Comparison of ENCODE assay signal across 11 mouse cellular contexts in the genomic region with DNA sequence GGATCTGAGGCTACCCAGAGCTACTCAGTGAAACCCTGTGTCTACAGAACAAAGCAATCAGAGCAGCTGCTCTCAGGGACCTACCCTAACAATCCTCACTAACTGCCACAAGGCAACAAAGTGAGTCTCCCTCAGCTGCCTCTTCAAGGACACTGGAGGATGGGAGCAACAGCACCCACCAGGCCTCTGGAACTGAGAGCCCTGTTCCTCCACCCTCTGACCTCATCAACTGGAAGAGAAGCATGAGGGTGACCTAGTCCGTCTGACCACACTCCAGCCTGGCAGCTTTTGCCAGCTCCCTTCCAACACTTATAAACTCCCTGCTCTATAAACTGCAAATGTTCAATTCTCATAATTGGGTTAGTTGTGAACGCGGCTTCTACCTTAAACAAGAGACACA. TPM values are rescaled to one million over a fixed set of nuclear protein-coding genes. Genes with fewer than 3 reads are reported as not detected.
DNase-seq lines count a peak whose midpoint lies in the region; ATAC-seq and TF ChIP-seq lines count a peak whose summit lies in the region.
"Had no signal": no experiment of that assay in that cellular context is flagged by ENCODE, and none has a peak within 500 bp of the region (broad histone marks: within the 10 kb centered on the region; RNA-seq: fewer than 3 reads in every experiment).

No protein-coding gene starts in this region.

- 75% methylated on average over 3 of the region's 3 CpGs for WGBS in liver, embryonic 12.5 days (ENCODE audit: insufficient replicate concordance)
- WGBS in liver, embryonic 11.5 days: 88% methylated on average over 3 of the region's 3 CpGs
- WGBS in heart, embryonic 12.5 days: 67% methylated on average over 3 of the region's 3 CpGs
- WGBS in midbrain, embryonic 16.5 days: 78% methylated on average over 3 of the region's 3 CpGs

- H3ac ChIP-seq in myocyte (ENCODE audit: control insufficient read depth, insufficient read length): no peak overlapping the region

- H3K79me2 ChIP-seq in myocyte (ENCODE audit: control insufficient read depth, insufficient read depth): peaks cover 100% of the 10 kb centered on the region

- no peak for TF ChIP-seq POLR2A in myocyte (IDR thresholded peaks at IDR 0.05; ENCODE audit: insufficient read length, low read depth)

- DNase-seq in adrenal gland, postnatal 10 days: peak; percentile 47
- DNase-seq in adrenal gland, adult 8-10 months: no peak
- DNase-seq in liver, embryonic 11.5 days (ENCODE audit: low spot score): no peak
- DNase-seq in cerebellum, adult 11-12 months: no peak

- no peaks in the 10 kb centered on the region for H3K9me3 ChIP-seq in liver, embryonic 12.5 days (replicated peaks)
- H3K9me3 ChIP-seq in liver, embryonic 11.5 days (ENCODE audit: control insufficient read depth, low read length): no peaks in the 10 kb centered on the region
- H3K9me3 ChIP-seq in heart, embryonic 12.5 days (replicated peaks): no peaks in the 10 kb centered on the region
- H3K9me3 ChIP-seq in midbrain, embryonic 16.5 days (replicated peaks; ENCODE audit: control insufficient read depth, low read length, poor library complexity, severe bottlenecking): no peaks in the 10 kb centered on the region
- H3K9me3 ChIP-seq: neural tube, embryonic 13.5 days had no signal

- no peaks in the 10 kb centered on the region for H3K36me3 ChIP-seq in liver, embryonic 12.5 days
- H3K36me3 ChIP-seq in liver, embryonic 11.5 days (ENCODE audit: control insufficient read depth, insufficient read depth, low read length): 0 out of 2 replicates have a peak, but pooled peaks cover 2% of the 10 kb centered on the region
- no peaks in the 10 kb centered on the region for H3K36me3 ChIP-seq in heart, embryonic 12.5 days
- no peaks in the 10 kb centered on the region for H3K36me3 ChIP-seq in myocyte (ENCODE audit: control insufficient read depth, insufficient read depth)
- H3K36me3 ChIP-seq in midbrain, embryonic 16.5 days (ENCODE audit: control insufficient read depth, insufficient read depth, low read length): no peaks in the 10 kb centered on the region
- H3K36me3 ChIP-seq: neural tube, embryonic 13.5 days had no signal

- peaks cover 81% of the 10 kb centered on the region for H3K4me1 ChIP-seq in liver, embryonic 12.5 days
- H3K4me1 ChIP-seq in liver, embryonic 11.5 days (replicated peaks; ENCODE audit: control insufficient read depth, insufficient read depth, low read length): peaks cover 29% of the 10 kb centered on the region
- peaks cover 74% of the 10 kb centered on the region for H3K4me1 ChIP-seq in heart, embryonic 12.5 days (replicated peaks)
- peaks cover 6% of the 10 kb centered on the region; the same call in 1 of the 2 replicates for H3K4me1 ChIP-seq in midbrain, embryonic 16.5 days (ENCODE audit: control insufficient read depth, insufficient read depth, low read length)

- H3K4me3 ChIP-seq in liver, embryonic 12.5 days: no peak overlapping the region
- no peak overlapping the region for H3K4me3 ChIP-seq in liver, embryonic 11.5 days (ENCODE audit: low read depth, low read length)
- H3K4me3 ChIP-seq in heart, embryonic 12.5 days: no peak overlapping the region
- no peak overlapping the region for H3K4me3 ChIP-seq in myocyte
- H3K4me3 ChIP-seq in midbrain, embryonic 16.5 days (ENCODE audit: low read depth, low read length): no peak overlapping the region
- H3K4me3 ChIP-seq: erythroblast, embryonic 14.5 days; left cerebral cortex, adult 2 months; neural tube, embryonic 13.5 days had no signal

- H3K4me2 ChIP-seq in liver, embryonic 12.5 days: no peak overlapping the region
- H3K4me2 ChIP-seq in liver, embryonic 11.5 days: no peak overlapping the region
- H3K4me2 ChIP-seq in heart, embryonic 12.5 days: no peak overlapping the region
- peak overlapping the region; percentile 75 for H3K4me2 ChIP-seq in myocyte (ENCODE audit: low read depth)
- no peak overlapping the region for H3K4me2 ChIP-seq in midbrain, embryonic 16.5 days (ENCODE audit: low read length)
- H3K4me2 ChIP-seq: neural tube, embryonic 13.5 days had no signal

- no peak for ATAC-seq in liver, embryonic 12.5 days
- ATAC-seq in liver, embryonic 11.5 days (replicated peaks; ENCODE audit: low FRiP score): no peak
- ATAC-seq in heart, embryonic 12.5 days (ENCODE audit: insufficient number of reproducible peaks, low FRiP score): peak; percentile 43; the same call in 1 of the 2 replicates
- ATAC-seq in midbrain, embryonic 16.5 days: no peak

- no peak overlapping the region for H3K9ac ChIP-seq in liver, embryonic 12.5 days
- no peak overlapping the region for H3K9ac ChIP-seq in liver, embryonic 11.5 days (ENCODE audit: low read depth, low read length)
- H3K9ac ChIP-seq in heart, embryonic 12.5 days: no peak overlapping the region
- H3K9ac ChIP-seq in midbrain, embryonic 16.5 days (ENCODE audit: low read depth, low read length): no peak overlapping the region
- H3K9ac ChIP-seq: neural tube, embryonic 13.5 days had no signal

- no peaks in the 10 kb centered on the region for H3K27me3 ChIP-seq in liver, embryonic 12.5 days (replicated peaks)
- H3K27me3 ChIP-seq in liver, embryonic 11.5 days (replicated peaks; ENCODE audit: control insufficient read depth, insufficient read depth, low read length): no peaks in the 10 kb centered on the region
- H3K27me3 ChIP-seq in heart, embryonic 12.5 days (replicated peaks): no peaks in the 10 kb centered on the region
- H3K27me3 ChIP-seq in myocyte (ENCODE audit: control insufficient read depth, insufficient read depth, insufficient read length): no peaks in the 10 kb centered on the region
- no peaks in the 10 kb centered on the region for H3K27me3 ChIP-seq in midbrain, embryonic 16.5 days (ENCODE audit: control insufficient read depth, insufficient read depth, low read depth, low read length)
- H3K27me3 ChIP-seq: neural tube, embryonic 13.5 days had no signal

- peak overlapping the region; percentile 7; the same call in 1 of the 2 replicates for H3K27ac ChIP-seq in liver, embryonic 12.5 days
- no peak overlapping the region for H3K27ac ChIP-seq in liver, embryonic 11.5 days (ENCODE audit: low read depth, low read length)
- peak overlapping the region; percentile 17; the same call in 1 of the 2 replicates for H3K27ac ChIP-seq in heart, embryonic 12.5 days (ENCODE audit: poor library complexity, severe bottlenecking)
- no peak overlapping the region for H3K27ac ChIP-seq in midbrain, embryonic 16.5 days (ENCODE audit: low read length)
- H3K27ac ChIP-seq: left cerebral cortex, adult 2 months; neural tube, embryonic 13.5 days had no signal

TF ChIP-seq in myocyte, 11 proteins besides CTCF, POLR2A, EP300 and RAD21:
- no peak for TF ChIP-seq USF1 (IDR thresholded peaks at IDR 0.05; ENCODE audit: low read depth)
- TF ChIP-seq SRF (IDR thresholded peaks at IDR 0.05; ENCODE audit: control insufficient read depth, insufficient read length, low read depth): no peak
- TF ChIP-seq MYOD1 (IDR thresholded peaks at IDR 0.05; ENCODE audit: control insufficient read depth in 1 of 3, insufficient read length in 2 of 3, low read depth in 2 of 3): peak; percentile 47 to 78 (median 56)
- TF ChIP-seq TCF3 (IDR thresholded peaks at IDR 0.05; ENCODE audit: insufficient read length, low read depth): no peak
- no peak for TF ChIP-seq TCF12 (IDR thresholded peaks at IDR 0.05; ENCODE audit: insufficient read depth, poor library complexity, severe bottlenecking)
- TF ChIP-seq E2F4 (IDR thresholded peaks at IDR 0.05; ENCODE audit: insufficient read depth): no peak
- peak; percentile 31 for TF ChIP-seq POLR2AphosphoS2 (IDR thresholded peaks at IDR 0.05; ENCODE audit: insufficient read length, low read depth)
- TF ChIP-seq MAX (IDR thresholded peaks at IDR 0.05; ENCODE audit: low read depth): no peak
- no peak for TF ChIP-seq CEBPB (IDR thresholded peaks at IDR 0.05; ENCODE audit: insufficient read depth, poor library complexity, severe bottlenecking)
- TF ChIP-seq MYOG (IDR thresholded peaks at IDR 0.05; ENCODE audit: control insufficient read depth in 1 of 3, insufficient read depth in 1 of 3, insufficient read length in 2 of 3, low read depth in 2 of 3): peak; percentile 16 to 87 (median 79)
- TF ChIP-seq REST (IDR thresholded peaks at IDR 0.05; ENCODE audit: insufficient read depth, insufficient read length): no peak

RNA-seq across cellular contexts. Expression of a gene that starts 10.5 kb away (rescaled TPM):
- 10 to 100 TPM; 69.9 to 76.3 TPM for total RNA-seq in adrenal gland, postnatal 10 days (2021)
- 100 to 1,000 TPM in 2 of 4 experiments, 10 to 100 TPM in 2; 88.4 to 126 (median 102) TPM for total RNA-seq in adrenal gland, adult 8-10 months (2022)
- polyA plus RNA-seq in liver, embryonic 12.5 days (2016; fragmentation: Nextera tagmentation; extraction: Ambion mirVana): 65.1 and 68.4 TPM in 2 replicates
- polyA plus RNA-seq in liver, embryonic 11.5 days (2014; fragmentation: Nextera tagmentation; extraction: Ambion mirVana): 82.9 and 89.3 TPM in 2 replicates
- 70.8 and 72.0 TPM in 2 replicates for polyA plus RNA-seq in heart, embryonic 12.5 days (2016; fragmentation: Nextera tagmentation; extraction: Ambion mirVana)
- 122 TPM for polyA plus RNA-seq in myocyte (2012; fragmentation: generic; extraction: Trizol)
- 23.4 and 23.5 TPM in 2 replicates for polyA plus RNA-seq in midbrain, embryonic 16.5 days (2015; fragmentation: Nextera tagmentation; extraction: Ambion mirVana)

RNA-seq across cellular contexts. Expression of a gene that starts 56.8 kb away (rescaled TPM):
- total RNA-seq in adrenal gland, postnatal 10 days (2021): 1 to 10 TPM; 7.0 to 9.5 TPM
- 10 to 100 TPM in 2 of 4 experiments, 1 to 10 TPM in 2; 9.8 to 16.5 (median 13.1) TPM for total RNA-seq in adrenal gland, adult 8-10 months (2022)
- polyA plus RNA-seq in liver, embryonic 12.5 days (2016; fragmentation: Nextera tagmentation; extraction: Ambion mirVana): 9.6 and 10.0 TPM in 2 replicates
- 12.6 and 14.5 TPM in 2 replicates for polyA plus RNA-seq in liver, embryonic 11.5 days (2014; fragmentation: Nextera tagmentation; extraction: Ambion mirVana)
- polyA plus RNA-seq in heart, embryonic 12.5 days (2016; fragmentation: Nextera tagmentation; extraction: Ambion mirVana): 24.5 and 25.4 TPM in 2 replicates
- polyA plus RNA-seq in myocyte (2012; fragmentation: generic; extraction: Trizol): 47.7 TPM
- 130 TPM in 2 replicates for polyA plus RNA-seq in midbrain, embryonic 16.5 days (2015; fragmentation: Nextera tagmentation; extraction: Ambion mirVana)

Comparison
In these comparisons a context has a peak if more than half of its experiments do, and no peak if none do; other contexts are left out.
1. H3K27ac ChIP-seq: peak in liver, embryonic 12.5 days (single experiment) and heart, embryonic 12.5 days (single experiment); none in liver, embryonic 11.5 days (single experiment) and midbrain, embryonic 16.5 days (single experiment).